Mouse (Mus musculus): ENCODE measurements around the gene Gm10406. TPM values are rescaled to one million over a fixed set of nuclear protein-coding genes. Genes with fewer than 3 reads are reported as not detected.

Gm10406 gene
- polyA plus RNA-seq (2015; fragmentation: Nextera tagmentation; extraction: Ambion mirVana), result 0.19 and 0.27 TPM in 2 replicates

GRCm38 (mm10) chr14:7026781-7027749, at the start of gene Gm10406:
Gm10406 (minus strand) TSS chr14:7027449.

GRCm38 (mm10) chr14:7044870-7045269, 17.6 kb upstream of the Gm10406 start, which contains the start of gene Gm3685:
Gm3685 (minus strand) TSS chr14:7044970.

GRCm38 (mm10) chr14:6973718-6974117, 53.5 kb downstream of the Gm10406 start, which contains the start of gene Gm6356:
Gm6356 (minus strand) TSS chr14:6973818.

Other genes with a start within 250 kb of the Gm10406 start
- not detected in 2 replicates for gene Gm3642, start 187.1 kb downstream of the Gm10406 start, polyA plus RNA-seq (2015; fragmentation: Nextera tagmentation; extraction: Ambion mirVana)
- gene Gm3667, start 137.5 kb downstream of the Gm10406 start, polyA plus RNA-seq (2015; fragmentation: Nextera tagmentation; extraction: Ambion mirVana), result 0.07 and 0.13 TPM in 2 replicates
- not detected in 2 replicates for gene Gm6356, start 53.6 kb downstream of the Gm10406 start, polyA plus RNA-seq (2015; fragmentation: Nextera tagmentation; extraction: Ambion mirVana)
- 0.13 TPM in 1 of 2 replicates, not detected in the other for gene Gm3685, start 17.5 kb upstream of the Gm10406 start, polyA plus RNA-seq (2015; fragmentation: Nextera tagmentation; extraction: Ambion mirVana)
- gene Gm3696, start 73.2 kb upstream of the Gm10406 start, polyA plus RNA-seq (2015; fragmentation: Nextera tagmentation; extraction: Ambion mirVana), result 0.26 TPM in 1 of 2 replicates, not detected in the other
- gene Gm6676, start 98.0 kb upstream of the Gm10406 start, polyA plus RNA-seq (2015; fragmentation: Nextera tagmentation; extraction: Ambion mirVana), result not detected in 2 replicates
- 0.46 and 0.64 TPM in 2 replicates for gene Gm3512, start 147.1 kb upstream of the Gm10406 start, polyA plus RNA-seq (2015; fragmentation: Nextera tagmentation; extraction: Ambion mirVana)
- not detected in 2 replicates for gene Gm16434, start 167.1 kb upstream of the Gm10406 start, polyA plus RNA-seq (2015; fragmentation: Nextera tagmentation; extraction: Ambion mirVana)
- gene Gm3727, start 237.3 kb upstream of the Gm10406 start, polyA plus RNA-seq (2015; fragmentation: Nextera tagmentation; extraction: Ambion mirVana), result not detected in 2 replicates

All from spleen, postnatal 0 days (tissue).